Mouse (Mus musculus) lung, adult 18-20 months (tissue): ENCODE measurements around the gene Ube2m.
A peak's percentile ranks its signal among the peaks of the same experiment; 100 is the strongest.

Source experiments
- DNase-seq, 2 experiments: peaks; one replicate each; pipeline ENCODE4 v3.0.0; 2022; ENCODE audit warnings: mixed read lengths in 2 of 2

Ube2m gene

GRCm38 (mm10) chr7:12998053-12998452 is 40.0 kb downstream of the Ube2m start, which contains the start of gene Slc27a5:
TSS of gene Slc27a5 (minus strand) at chr7:12998192.
- no peak for DNase-seq

- DNase-seq = no peak
Observed at GRCm38 (mm10) chr7:12997230-12997629, 40.8 kb downstream of the Ube2m start.

- no peak for DNase-seq
Observed at GRCm38 (mm10) chr7:12995862-12996261, 42.2 kb downstream of the Ube2m start.

DNA sequence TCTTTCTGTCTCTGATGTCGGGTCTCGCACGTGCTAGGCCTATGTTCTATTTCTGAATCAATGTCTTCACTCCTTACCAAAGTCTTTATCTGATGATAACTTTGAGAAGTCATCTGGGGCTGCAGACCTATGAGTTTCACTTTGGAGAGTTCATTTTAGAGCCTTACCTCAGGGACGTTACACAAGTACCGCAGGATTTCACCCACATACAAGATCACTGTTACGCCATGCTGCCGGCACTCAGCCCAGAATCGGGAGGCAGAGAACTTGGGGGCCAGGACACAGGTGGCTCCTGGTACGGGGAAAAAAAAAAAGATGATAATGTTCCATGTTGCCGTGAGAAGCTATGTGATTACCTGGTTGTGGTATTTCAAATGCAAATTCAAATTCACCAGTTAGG is 44.9 kb downstream of the Ube2m start:
- no peak for DNase-seq

DNA sequence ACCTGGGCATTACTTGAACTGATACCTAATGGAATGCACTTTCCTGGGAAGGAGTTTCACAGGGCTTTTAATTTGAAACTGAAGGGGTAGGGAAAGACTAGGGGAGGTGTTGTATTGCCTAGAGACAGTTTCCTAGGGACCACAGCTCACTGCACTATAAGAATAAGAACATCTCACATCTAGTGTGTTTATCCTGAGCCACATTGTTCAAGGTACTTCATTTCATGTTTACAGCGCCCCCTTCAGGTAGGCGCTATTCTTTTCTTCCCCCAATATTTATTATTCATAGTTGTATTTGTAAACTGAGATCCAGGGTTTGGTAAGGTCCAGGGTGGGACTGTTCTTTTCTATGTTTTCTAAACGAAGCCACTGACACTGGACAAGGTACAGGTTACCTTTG is 45.9 kb downstream of the Ube2m start:
- DNase-seq = peak in 1 of 2 experiments; percentile 36

DNA sequence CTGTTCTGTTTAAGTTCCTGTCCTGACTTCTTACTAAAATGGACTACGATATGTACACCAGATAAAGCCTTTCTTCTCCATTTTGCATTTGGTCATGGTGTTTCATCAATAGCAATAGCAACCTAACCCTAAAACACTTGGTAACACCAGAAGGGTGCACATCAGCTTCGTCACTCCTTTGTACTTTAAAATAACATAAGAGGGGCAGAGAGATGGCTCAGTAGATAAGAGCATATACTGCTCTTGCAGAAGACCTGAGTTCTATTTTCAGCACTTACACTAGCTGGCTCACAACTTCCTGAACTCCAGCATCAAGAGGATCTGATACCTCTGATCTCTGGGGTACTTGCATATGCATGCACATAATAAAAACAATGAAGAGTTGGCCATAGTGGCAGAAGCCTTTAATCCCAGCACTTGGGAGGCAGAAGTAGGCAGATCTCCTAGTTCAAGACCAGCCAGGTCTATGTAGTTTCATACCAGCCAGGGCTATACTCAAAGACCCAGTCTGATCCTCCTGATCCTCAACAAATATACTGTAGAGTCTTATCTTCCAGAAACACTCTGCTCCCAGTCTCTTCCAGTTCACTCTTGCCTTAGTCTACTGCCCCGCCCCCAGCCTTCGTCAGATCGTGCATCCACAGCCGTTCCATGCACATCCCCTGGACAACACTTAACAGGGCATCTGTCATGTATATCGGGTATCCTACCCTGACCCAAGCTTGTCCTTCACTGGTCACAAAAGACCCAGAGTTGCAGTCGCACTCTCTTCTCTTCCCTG is 50.5 kb downstream of the Ube2m start:
- no peak for DNase-seq

- DNase-seq = no peak
Observed at GRCm38 (mm10) chr7:12986906-12987305, 51.2 kb downstream of the Ube2m start.

- no peak for DNase-seq
Observed at GRCm38 (mm10) chr7:12985724-12986123, 52.4 kb downstream of the Ube2m start.
